Mouse (Mus musculus): ENCODE results near the gene Ssbp3.

DNA sequence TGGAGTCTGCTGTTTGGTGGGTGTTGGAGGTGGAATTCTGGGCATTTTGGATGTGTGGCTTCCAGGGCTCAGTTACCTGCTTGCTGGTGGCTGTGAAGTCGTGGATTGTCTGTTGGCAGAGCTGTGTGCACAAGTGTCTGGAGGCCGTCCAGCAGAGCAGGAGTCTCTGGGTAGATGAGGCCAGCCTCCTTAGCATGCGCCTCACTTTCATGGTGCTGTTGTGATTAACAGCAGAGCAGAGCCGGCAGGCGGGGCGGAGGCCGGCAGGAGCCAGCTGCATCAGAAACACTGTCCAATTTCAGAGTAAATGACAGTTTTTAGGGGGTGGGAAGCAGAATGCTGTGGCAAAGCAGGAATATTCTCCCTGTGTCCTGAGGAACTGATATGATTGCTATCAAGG is 108.5 kb downstream of the Ssbp3 start:
- TF ChIP-seq EP300 (IDR thresholded peaks at IDR 0.05; ENCODE audit: low read depth), result no peak
- no peak for TF ChIP-seq CTCF (IDR thresholded peaks at IDR 0.05; ENCODE audit: low read depth)
